Mouse (Mus musculus) WW6 (cell line): ENCODE data around the gene C1qtnf2.

Experiments
- DNase-seq: peaks from one replicate; pipeline ENCODE4 v3.0.0-alpha.2; 2013; ENCODE audit warnings: low read depth, low spot score

Gene C1qtnf2

DNA sequence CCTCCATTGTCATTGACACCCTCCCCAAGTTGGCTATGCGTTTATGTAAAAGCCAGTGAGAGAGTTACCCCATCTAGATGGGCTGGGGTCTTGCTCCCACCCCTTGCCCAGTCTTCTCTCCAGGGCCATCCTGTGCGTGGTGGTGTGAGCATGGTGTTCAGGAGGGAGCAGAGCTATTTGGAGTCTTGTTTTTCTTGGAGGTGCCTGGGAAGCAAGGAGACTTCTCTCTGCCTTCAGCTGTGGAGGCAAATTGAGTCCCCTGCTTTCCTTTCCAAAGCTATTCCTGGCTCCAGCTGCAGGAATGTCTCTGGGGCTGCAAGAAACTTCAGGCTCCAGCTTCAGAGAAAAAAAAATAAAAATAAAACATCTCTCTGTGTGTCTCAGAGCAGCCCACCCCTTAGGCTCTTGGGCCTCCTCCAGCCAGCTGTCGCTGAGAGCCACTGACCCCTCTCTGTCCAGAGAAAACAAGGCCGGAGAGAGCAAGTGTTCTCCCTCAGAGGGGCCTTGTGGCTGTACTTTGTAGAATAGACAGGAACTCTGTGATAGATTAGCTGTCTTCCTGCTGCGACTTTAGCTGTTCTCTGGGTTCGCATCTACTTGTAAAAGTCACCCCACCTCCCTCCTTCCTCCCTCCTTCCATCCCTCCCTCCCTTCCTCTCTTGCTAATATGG, 9.2 kb downstream of the C1qtnf2 start:
- DNase-seq, result no peak

DNA sequence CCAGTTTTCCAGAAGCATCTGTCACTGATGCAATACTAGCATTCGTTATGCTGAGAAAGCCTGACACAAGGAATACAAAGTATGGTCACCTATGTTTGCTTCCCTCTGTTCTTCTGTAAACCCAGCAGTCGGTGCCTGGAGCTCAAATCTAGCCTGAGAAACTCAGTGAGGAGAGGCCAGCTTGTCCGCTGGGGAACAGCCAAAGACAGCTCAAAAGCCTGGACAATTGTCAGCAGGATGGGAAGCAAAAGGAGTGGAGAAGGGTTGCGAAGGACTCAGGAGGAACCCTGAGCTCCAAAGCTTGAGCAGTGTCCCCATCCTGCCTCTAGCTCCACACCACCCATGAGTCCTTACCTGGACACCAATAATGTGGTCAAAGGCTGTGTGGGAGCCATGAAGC, 10.0 kb downstream of the C1qtnf2 start:
- DNase-seq, result no peak

DNA sequence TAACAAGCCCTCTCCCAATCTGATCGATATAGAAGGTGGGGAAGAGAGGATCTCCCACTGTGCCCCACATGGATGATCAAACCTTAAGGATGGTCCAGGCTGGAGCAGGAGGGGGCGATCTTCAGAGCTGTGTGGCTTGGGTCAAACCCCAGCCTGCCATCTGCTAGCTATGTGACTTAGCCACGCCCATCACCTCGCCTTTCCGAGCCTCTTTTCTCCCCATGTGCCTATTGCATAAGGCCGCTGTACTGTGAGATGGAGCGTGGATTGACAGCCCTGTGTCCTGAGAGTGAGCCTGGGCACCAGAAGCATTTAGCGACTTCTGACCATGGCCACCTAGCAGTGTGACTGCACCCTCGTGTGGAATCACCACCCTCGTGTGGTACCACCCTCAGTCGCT, 10.6 kb downstream of the C1qtnf2 start:
- no peak for DNase-seq

DNA sequence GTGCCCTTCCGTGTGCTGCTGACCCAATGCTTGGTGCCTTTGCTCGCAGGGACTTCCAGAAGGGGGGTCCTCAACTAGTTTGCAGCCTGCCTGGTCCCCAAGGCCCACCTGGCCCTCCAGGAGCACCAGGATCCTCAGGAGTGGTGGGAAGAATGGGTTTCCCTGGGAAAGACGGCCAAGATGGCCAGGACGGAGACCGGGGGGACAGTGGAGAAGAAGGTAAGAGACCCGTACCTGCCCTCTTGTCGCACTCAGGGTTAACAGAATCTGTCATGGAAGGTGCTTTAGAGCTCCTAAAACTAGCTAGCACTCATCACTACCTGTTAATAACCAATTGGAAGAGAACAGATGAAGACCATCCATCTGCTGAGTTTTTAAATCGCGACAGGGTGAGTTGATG, 11.8 kb downstream of the C1qtnf2 start:
- no peak for DNase-seq

DNA sequence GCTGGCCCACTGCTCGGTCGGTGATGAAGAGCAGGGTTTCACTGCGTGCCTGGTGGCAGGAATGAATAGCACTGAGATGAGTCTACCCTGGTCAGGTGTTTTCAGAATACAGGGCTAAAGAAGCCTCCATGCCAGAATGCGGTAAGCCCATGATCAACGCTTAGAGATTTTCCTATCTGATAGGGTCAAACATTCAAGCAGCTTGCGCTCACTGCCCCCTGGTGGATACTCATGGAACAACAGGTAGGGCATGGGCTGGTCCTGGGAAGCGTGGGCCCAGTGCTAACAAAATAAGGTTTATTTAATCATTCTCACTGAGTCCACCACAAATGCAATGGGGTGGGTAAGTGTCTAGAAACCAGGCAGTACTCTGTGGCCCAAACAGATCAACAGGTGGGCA, 18.6 kb downstream of the C1qtnf2 start:
- DNase-seq, result no peak

DNA sequence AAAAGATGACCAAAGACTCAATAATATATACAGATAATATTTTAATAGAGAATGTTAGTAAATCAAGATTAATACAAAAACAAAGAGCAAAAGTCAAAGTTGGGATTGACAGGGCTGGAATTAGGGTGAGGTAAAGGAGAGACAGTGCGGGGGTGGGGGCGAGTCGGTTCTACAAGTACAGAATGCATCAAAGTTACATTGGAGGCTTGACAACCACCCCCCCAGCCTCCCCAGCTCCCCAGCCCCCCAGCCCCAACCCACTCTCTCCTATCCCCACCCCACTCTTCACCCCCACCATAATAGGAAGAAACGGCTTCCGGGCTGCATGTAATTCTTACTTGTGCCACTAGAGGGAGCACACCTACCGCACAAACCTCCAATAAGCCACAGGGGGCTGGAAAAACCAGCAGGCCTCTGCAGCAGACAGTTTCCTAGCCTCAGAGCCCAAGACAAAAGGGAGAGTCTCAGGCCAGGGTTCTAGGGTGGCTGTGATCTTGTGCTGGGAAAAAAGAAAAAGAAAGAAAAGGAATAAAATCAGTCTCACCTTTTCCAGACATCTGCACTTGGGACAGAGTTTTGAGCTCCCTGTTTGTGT, 19.8 kb downstream of the C1qtnf2 start:
- peak; percentile 62 for DNase-seq

DNA sequence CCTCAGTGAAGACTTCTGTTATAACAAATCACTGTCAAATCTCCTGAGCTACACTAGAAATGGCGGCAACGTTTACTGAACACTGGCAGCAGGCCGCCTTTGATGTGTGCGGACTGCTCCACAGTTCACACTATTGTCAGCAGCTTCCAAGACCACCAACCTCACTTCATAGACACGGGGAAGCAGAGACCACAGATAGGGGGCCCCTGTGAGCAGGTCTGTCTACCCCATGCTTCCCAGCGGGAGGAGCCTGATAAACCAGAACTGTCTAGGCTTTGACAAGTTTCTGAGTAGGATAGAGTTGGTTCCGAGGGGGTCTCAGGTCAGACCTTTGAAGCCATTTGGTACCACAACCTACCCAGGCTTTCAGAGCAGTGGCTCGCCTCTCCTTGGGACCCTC, 21.0 kb downstream of the C1qtnf2 start:
- no peak for DNase-seq

DNA sequence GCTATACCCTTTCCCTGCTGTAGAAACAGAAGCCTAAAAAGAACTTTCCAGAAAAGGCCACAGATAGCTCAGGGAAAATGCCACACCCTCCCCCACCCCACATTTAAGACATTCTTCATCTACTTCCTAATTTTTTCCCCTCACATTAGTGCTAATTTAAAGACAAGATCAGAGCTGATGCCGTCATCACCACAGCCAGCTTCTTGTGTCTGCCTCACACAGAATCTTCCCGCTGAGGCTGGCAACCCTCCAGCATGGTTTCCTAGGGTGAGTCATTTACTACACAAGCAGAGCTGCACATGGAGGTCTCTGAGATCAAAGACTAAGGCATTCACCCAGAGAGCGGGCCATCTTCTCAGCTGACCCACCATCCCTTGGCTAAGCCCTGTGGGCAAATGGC, 21.5 kb downstream of the C1qtnf2 start:
- no peak for DNase-seq

DNA sequence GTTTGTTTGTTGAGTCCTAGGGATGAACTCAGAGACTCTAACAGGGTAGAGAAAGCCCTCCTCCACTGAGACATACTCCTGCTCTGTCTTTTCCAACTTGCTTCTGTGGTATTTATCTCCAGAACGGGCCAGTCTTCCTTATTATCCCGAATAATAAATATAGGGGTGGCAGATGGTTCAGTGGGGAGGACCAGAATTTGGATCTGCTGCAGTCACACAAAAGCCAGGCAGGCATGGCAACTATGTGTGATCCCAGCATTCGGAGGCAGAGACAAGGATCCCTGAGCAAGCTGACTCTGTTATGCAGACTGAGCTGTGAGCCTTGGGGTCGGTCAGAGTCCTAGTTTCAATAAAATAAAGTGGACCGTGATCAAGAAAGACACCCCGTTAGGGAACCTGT, 27.2 kb downstream of the C1qtnf2 start:
- DNase-seq, result no peak

DNA sequence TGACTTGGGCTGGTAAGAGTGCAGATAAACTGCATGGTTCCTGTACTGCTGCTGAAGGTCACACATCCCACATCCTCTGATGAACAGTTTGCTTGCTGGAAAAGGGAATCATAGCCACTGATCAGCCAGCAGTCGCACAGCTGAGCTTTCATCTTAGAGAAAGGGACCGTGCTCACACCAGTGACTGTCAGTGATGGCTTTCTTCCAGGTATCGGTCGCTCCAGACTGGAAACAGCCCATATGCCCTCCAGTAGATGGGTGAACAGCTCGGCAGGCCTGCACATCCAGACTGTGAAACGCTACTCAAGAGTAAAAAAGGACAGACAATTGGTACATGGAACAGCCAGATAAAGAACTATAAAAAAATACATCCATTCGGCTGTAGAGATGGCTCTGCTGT, 31.1 kb downstream of the C1qtnf2 start:
- DNase-seq, result no peak

DNA sequence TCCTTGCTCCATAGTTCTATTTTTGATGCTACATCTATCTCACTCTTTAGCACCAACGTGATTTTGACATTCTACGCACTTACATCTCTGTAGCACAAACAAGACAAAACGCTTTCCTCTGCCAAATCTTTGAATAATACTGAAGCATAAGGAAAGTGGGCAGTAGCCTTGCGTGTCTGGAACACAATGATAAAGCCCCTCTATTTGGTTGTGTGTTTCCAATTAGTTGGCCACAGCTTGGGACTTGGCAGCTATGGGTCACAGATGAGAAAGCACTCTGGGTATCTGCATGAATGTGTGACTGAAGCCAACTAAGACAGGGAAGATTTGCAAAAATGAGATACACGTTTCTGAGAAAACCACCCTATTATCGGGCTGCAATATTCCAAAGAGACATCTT, 33.9 kb downstream of the C1qtnf2 start:
- DNase-seq, result no peak

DNA sequence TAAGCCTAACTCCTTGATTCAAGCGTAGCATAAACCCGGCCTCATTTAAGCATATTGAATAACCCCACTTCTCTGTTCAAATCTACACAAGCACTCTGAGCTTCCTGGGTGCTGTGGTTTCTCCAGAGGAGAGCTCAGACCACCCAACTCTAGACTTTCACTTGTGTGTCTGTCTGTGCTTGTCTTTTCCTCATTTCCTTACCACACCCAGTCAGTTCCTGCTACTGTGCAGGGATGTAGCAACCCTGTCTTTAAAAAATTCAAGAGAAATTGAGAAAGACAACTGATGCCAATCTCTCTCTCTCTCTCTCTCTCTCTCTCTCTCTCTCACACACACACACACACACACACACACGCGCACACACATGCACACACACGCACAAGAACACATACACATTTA, 35.8 kb downstream of the C1qtnf2 start:
- no peak for DNase-seq

DNA sequence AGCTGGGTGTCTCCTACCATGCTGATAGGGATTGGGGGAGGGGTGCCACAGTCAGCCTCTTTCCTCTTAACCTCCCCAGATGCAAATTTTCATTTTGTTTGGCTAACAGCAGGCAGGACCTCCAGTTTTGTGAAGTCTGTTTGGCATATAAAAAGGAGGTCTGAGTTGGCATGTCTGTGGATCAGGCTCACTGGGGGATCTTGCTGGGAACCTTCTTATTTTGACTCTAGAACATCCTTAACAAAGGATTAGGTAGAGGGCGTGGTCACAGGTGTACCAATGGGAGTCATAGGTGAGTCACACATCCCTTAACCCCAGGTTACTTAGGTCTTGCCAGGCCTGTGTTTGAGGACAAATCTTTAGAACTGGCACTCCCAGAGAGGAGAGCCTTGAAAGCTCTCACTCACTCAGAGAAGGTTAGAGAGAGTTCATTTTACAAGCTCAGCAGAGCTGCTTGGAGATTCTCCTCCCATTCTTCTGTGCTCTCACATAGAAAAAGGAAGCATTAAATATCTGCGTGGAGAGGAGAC, 38.6 kb downstream of the C1qtnf2 start:
- DNase-seq, result no peak

DNA sequence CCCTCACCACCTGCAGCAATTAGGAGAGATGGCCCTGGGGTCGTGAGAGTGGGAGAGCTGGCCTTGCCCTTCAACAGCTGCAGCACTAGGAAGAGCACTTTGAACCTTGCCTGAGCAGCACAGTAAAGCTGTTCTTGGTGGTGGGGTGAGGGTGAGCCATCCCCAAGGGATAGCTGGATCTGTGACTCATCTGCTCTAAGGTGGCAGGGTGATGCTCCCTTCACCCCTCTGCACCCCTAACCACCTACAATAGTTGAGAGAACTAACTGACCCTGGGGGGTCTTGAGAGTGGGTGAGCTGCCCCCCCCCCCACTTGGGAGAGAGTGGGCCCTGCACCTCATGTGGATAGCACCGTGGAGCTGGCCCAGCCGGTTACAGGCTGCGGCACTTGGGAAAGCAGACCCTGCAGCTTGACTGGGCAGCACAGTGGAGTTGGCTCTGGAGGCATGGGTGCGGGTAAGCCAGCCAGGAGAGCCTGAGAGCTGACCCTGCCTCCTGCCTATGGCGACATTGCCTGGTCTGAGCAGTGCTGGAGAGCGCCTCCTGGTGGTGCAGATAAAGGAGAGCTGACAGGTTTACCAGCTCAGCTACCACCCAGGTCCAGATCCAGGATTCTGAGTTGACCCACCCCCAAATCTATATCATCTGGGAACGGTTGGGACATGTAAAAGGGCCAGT, 42.4 kb downstream of the C1qtnf2 start:
- DNase-seq, result peak; percentile 79

DNA sequence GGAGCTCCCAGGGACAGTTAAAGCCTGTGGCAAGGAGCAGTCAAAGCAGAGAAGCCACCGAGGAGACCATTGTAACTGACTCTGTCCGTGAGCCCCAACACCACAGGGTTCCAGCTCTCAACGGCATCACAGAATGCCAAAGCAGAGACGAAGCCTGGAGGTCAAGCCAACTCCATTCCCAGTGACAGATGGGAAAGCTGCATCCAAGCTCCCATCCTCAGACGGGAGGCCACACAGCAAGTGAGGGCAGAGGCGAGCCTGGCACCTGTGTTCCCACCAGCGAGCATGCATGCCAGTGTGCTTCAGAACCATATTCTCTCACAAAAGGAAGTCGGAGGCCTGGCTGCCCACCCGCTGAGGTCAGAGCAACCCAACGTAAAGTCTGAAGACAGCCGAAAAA, 43.6 kb downstream of the C1qtnf2 start:
- DNase-seq, result no peak

DNA sequence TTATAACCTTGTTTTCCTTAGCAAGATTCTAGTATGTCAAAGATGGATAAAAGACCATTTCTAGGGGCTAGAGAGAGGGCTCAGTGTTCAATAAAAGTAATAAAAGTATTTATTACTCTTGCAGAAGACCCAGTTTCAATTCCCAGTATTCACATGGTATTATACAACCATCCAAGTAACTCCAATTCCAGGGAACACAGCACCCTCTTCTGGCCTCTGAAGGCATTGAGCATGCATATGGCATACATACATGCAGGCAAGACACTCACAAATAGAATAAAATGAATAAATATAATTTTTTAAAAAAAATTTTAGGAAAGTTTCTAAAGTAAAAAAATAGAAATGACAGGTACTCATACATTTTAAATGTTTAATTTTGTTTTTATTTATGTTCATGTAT, 44.0 kb downstream of the C1qtnf2 start:
- DNase-seq, result no peak

DNA sequence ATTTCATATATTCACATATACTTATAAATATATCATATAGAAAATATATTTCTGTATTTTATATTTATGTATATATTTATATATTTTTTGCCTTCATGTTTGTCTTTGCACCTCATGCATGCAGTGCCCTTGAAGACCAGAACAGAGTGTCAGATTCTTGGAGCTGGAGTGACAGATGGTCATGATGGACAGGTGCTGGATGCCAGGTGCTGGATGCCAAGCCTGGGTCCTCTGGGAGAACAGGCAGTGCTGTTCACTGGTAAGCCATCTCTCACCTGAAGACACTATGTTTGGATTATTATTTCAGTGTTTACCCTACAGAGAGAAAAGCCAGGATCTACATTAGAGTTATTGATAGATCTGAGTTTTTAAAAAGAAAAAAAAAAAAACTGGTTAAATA, 44.7 kb downstream of the C1qtnf2 start:
- DNase-seq, result no peak

DNA sequence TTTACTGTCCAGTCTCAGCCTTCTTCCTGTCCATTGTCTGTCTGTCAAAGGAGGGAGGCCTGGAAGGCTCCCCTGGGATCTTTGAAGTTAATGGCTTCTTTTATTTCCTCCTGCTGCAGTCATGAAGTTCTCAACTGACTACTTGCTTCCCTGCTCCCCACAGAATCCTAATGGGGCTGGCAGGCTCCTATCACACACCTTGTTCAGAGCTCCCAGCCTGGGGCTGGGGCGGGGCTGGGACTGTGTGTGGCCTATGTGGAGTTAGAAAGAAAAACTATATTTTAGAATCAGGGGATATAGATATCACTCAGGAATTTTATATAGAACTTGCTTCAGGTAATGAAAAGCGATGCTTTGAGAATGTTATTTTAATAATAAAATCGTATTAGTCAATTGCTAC, 46.4 kb downstream of the C1qtnf2 start:
- DNase-seq, result no peak

DNA sequence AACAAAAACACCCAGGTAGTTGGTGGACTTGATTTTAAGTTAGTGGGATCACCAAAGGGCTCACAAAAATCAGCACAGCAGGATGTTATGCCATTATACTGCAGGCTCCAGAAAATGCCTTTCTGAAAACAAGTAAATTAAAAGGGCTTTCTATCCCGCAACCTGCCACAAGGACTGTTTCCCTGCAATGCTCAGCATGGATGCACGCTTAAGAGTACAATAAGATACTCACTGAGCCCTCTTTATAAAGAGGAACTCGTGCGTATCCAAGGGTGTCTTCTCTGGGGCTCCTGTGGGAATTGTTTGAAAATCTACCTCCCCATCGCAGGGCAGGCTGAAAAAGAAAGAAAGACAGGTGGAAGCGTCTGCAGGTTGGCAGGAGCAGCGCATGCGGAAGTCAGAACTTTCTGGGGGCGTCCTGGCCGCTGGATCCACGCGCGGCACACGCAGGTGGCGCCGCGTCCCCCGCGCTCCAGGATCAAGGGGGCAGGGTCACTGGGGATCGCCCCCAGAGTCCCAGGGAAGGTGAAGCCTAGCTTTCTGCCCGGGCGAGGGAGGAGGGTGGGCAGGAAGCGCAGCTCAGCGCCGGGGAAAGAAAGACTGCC, 54.1 kb downstream of the C1qtnf2 start:
- no peak for DNase-seq

DNA sequence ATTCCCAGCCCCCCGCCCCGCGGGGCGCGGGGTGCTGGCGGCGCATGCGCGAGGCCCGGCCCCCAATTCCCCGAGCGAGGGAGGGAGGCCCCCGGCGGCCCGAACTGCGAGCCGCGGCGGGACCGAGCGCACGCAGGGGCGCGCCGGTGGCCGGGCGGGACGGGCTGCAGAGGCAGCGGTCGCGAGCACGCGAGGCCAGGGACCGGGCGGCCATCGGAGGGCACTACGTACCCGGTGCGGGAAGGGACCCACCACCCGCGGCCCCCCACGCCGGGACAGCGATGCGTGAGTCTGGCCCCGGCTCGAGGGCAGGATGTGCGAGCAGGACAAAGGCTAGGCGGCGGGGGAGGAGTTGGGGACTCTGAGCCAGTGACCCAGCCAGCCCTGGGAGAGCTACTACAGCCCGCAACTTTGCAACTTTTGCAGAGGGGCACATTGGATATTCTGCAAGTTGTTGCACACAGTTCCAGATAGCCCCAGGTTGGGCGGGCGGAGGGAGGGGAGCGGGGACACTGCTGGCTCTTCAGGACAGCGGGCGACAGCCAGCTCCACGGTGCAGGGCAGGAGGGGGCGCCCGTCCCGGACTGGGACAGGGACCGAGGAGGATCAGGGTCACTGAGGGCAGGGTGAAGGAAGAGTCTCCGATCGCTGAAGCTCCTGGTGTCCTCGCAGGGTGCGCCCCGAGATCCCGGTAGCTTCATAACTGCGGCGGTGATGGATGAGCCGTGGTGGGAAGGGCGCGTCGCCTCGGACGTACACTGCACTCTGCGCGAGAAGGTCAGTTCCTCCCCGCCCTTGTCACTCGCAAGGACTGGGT, 54.8 kb downstream of the C1qtnf2 start, which contains the start of gene Ccnjl:
TSS of gene Ccnjl (plus strand) at position 102 of the 817 bp plus-strand sequence.
- DNase-seq, result no peak

DNA sequence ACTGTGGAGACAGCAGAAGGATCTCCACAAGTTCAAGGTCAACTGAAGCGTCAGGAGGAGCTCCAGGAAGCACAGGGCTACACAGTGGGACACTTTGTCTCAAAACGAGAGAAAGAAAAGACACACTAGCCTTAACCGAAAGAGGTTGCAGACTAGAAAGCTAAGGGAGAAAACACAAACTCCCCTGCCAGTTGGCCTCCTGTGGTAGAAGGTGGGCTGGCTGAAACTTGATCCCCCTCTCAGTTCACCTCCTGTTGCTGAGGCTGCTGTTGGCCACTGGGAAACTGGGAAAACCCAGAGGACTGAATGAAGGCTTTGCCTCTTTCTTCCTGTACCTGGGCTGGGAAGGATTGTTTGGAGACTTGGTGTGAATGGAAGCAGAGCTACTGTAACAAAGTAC, 56.0 kb downstream of the C1qtnf2 start:
- no peak for DNase-seq

DNA sequence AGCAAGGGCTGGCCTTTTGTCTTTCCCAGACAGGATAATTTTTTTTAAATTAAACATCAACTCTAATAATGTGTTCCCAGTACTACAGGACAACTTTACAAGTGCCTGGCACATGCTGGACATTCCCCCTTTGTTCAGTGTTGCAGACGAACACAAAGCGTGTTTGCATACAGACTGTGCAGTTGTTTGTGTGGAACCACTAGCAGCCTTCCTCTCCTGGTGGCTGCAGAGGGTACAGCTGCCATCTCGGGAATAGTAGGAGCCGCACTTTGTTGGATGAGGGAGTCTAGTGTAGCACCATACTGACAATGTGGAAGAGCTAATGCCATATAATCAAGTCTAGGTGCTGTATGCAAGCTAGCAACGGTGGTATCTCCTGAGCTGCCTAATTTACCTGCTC, 57.5 kb downstream of the C1qtnf2 start:
- DNase-seq, result no peak
